Mouse (Mus musculus): ENCODE measurements around the gene Prpf39.

DNA sequence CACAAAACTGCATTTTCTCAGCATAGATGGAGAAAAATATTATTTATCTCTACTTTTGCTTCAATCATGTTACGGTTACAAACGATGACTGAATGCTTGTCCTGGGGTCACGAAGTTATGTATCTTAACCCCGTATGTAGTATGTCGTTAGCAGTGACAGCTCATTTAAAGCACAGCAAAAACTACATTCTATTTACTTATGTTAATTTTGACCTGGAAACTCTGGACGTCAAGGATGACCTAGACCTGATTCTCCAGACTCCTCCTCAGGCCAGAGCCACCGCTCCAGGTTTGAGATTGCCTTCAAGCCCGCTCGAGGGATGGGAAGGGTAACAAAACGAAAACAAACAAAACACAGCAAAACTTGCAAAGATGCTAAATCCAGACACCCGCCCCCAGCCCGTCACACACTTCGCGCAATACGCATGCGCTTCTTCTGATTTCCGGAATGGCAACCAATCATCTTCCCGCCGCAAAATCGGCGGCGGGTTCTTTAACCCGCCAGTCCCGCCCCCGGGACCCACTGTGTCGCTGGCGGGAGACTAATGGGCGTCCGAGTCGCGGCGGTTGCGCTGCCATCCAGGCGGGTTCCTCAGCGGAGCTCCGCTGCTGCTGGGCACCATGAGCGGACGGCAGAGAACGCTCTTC lies 39.1 kb downstream of the Prpf39 start, which contains the start of gene Fancm:
- TF ChIP-seq CTCF (IDR thresholded peaks at IDR 0.05; ENCODE audit: low read depth) (no peak), EP300 (IDR thresholded peaks at IDR 0.05; ENCODE audit: low read depth) (no peak)
